Mouse (Mus musculus): ENCODE measurements around the gene Gm19935. TPM values are rescaled to one million over a fixed set of nuclear protein-coding genes. Genes with fewer than 3 reads are reported as not detected.

Gm19935 gene
- not detected for total RNA-seq (2021)
- long read RNA-seq, experiment 1 = 0 reads
- long read RNA-seq, experiment 2 = 0 reads

GRCm38 (mm10) chr8:90817293-90817692 is at the start of gene Gm19935:
Gene Gm19935 (minus strand): TSS chr8:90817393.
- no peak for DNase-seq (ENCODE audit: low spot score in 2 of 2)

GRCm38 (mm10) chr8:90862038-90862437 is 44.8 kb upstream of the Gm19935 start:
- DNase-seq (ENCODE audit: low spot score in 2 of 2) = peak; percentile 87 to 91

GRCm38 (mm10) chr8:90861266-90861944 is 44.2 kb upstream of the Gm19935 start:
- DNase-seq (ENCODE audit: low spot score in 2 of 2) = peak in 1 of 2 experiments; percentile 27

- no peak for DNase-seq (ENCODE audit: low spot score in 2 of 2)
These were observed 40.9 kb upstream of the Gm19935 start for GRCm38 (mm10) chr8:90858071-90858470.

- no peak for DNase-seq (ENCODE audit: low spot score in 2 of 2)
These were observed 39.8 kb upstream of the Gm19935 start for GRCm38 (mm10) chr8:90856952-90857351.

- DNase-seq (ENCODE audit: low spot score in 2 of 2) = no peak
These were observed 39.0 kb upstream of the Gm19935 start for GRCm38 (mm10) chr8:90856171-90856570.

GRCm38 (mm10) chr8:90854671-90855161 is 37.5 kb upstream of the Gm19935 start:
- DNase-seq (ENCODE audit: low spot score in 2 of 2) = peak in 1 of 2 experiments; percentile 33

- DNase-seq (ENCODE audit: low spot score in 2 of 2) = no peak
These were observed 36.9 kb upstream of the Gm19935 start for GRCm38 (mm10) chr8:90853971-90854670.

- no peak for DNase-seq (ENCODE audit: low spot score in 2 of 2)
These were observed 34.4 kb upstream of the Gm19935 start for GRCm38 (mm10) chr8:90851544-90851943.

GRCm38 (mm10) chr8:90849462-90850050 is 32.4 kb upstream of the Gm19935 start:
- DNase-seq (ENCODE audit: low spot score in 2 of 2) = no peak

- no peak for DNase-seq (ENCODE audit: low spot score in 2 of 2)
These were observed 30.8 kb upstream of the Gm19935 start for GRCm38 (mm10) chr8:90847980-90848379.

- DNase-seq (ENCODE audit: low spot score in 2 of 2) = no peak
These were observed 27.2 kb upstream of the Gm19935 start for GRCm38 (mm10) chr8:90844179-90844967.

GRCm38 (mm10) chr8:90843127-90843526 is 25.9 kb upstream of the Gm19935 start:
- DNase-seq (ENCODE audit: low spot score in 2 of 2) = no peak

GRCm38 (mm10) chr8:90841321-90841720 is 24.1 kb upstream of the Gm19935 start:
- peak in 1 of 2 experiments; percentile 24 for DNase-seq (ENCODE audit: low spot score in 2 of 2)

GRCm38 (mm10) chr8:90839725-90840714 is 22.8 kb upstream of the Gm19935 start:
- no peak for DNase-seq (ENCODE audit: low spot score in 2 of 2)

- DNase-seq (ENCODE audit: low spot score in 2 of 2) = no peak
These were observed 20.2 kb upstream of the Gm19935 start for GRCm38 (mm10) chr8:90837440-90837839.

- no peak for DNase-seq (ENCODE audit: low spot score in 2 of 2)
These were observed 17.1 kb upstream of the Gm19935 start for GRCm38 (mm10) chr8:90834321-90834672.

GRCm38 (mm10) chr8:90833628-90834320 is 16.6 kb upstream of the Gm19935 start:
- DNase-seq (ENCODE audit: low spot score in 2 of 2) = no peak

- DNase-seq (ENCODE audit: low spot score in 2 of 2) = no peak
These were observed 15.5 kb upstream of the Gm19935 start for GRCm38 (mm10) chr8:90832576-90833289.
